Mouse (Mus musculus): ENCODE measurements around the gene Gm29564. TPM values are rescaled to one million over a fixed set of nuclear protein-coding genes. Genes with fewer than 3 reads are reported as not detected.
"Not testable (repeated sequence)": the region's sequence is repeated elsewhere in the genome, so short reads cannot be mapped to it uniquely, and the experiment has no call there.

Gm29564 gene
- not detected for total RNA-seq (2022)

DNA sequence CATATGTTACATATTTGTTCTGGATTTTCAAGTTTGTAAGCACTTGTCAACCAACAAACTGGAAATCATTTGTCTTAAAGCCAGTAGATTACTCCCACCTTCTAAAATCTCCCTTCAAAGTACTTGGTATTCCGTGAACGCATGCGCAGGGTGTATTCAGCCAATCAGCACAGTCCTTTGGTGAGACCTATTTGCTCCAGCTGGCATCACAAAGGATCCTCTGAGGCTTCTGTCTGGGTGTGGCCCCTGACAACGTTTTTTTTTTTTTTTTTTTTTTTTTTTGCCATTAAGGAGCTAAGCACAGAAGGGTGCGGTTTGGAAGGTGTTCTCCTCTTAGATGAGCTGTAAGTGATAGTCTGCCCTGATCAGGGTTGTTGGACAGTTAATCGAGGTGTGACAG, at the start of gene Gm29564:
TSS of gene Gm29564 (plus strand) at position 301 of the 400 bp plus-strand sequence.
- not testable (repeated sequence) for DNase-seq (ENCODE audit: low spot score in 2 of 2)

Other genes with a start within 250 kb of the Gm29564 start
- gene Gm20867, start 249.8 kb upstream of the Gm29564 start, total RNA-seq (2022) = not detected

All from layer of hippocampus, adult 8-10 months (tissue).